Mouse (Mus musculus): ENCODE measurements around the gene Suds3.
A peak's percentile ranks its signal among the peaks of the same experiment; 100 is the strongest.

GRCm38 (mm10) chr5:117069498-117069894 lies 46.4 kb downstream of the Suds3 start:
- TF ChIP-seq EP300 (optimal IDR thresholded peaks at IDR 0.05), result no peak
- TF ChIP-seq CTCF (IDR thresholded peaks at IDR 0.05; ENCODE audit: low read depth), result peak; percentile 63

Data from stomach, postnatal 0 days (tissue).